Mouse (Mus musculus) CH12.LX (cell line): ENCODE data around the gene Drg1.

ENCODE experiments used
- CTCF ChIP-seq, 2 experiments: IDR thresholded peaks in 1 of 2; conservative IDR thresholded peaks in 1 of 2; 2 replicates each; pipeline ENCODE4 v1.5.1; 2011 to 2012; ENCODE audit warnings: low read depth in 2 of 2, low read length in 2 of 2, improper control_type of control experiment in 1 of 2, inconsistent platforms in 1 of 2, mild to moderate bottlenecking in 1 of 2, moderate library complexity in 1 of 2
- E2F4 ChIP-seq: IDR thresholded peaks from 2 replicates; pipeline ENCODE4 v1.6.1; 2011; ENCODE audit warnings: low read depth, low read length, improper control_type of control experiment; ENCODE audit not compliant: insufficient replicate concordance
- EP300 ChIP-seq: IDR thresholded peaks from 2 replicates; pipeline ENCODE4 v1.6.1; 2011; ENCODE audit warnings: low read length, improper control_type of control experiment
- KAT2A ChIP-seq: IDR thresholded peaks from 2 replicates; pipeline ENCODE4 v1.6.1; 2012; ENCODE audit warnings: low read length, improper control_type of control experiment, inconsistent platforms; ENCODE audit not compliant: insufficient replicate concordance
- MAX ChIP-seq: IDR thresholded peaks from 2 replicates; pipeline ENCODE4 v1.6.1; 2011; ENCODE audit warnings: low read length, improper control_type of control experiment
- MEF2A ChIP-seq: IDR thresholded peaks from 2 replicates; pipeline ENCODE4 v1.6.1; 2014; ENCODE audit warnings: low read depth, mild to moderate bottlenecking, inconsistent platforms, low read length, improper control_type of control experiment, borderline replicate concordance
- POLR2A ChIP-seq: IDR thresholded peaks from 2 replicates; pipeline ENCODE4 v1.6.1; 2011; ENCODE audit warnings: low read depth, mild to moderate bottlenecking, improper control_type of control experiment, low read length
- POLR2AphosphoS2 ChIP-seq: IDR thresholded peaks from 2 replicates; pipeline ENCODE4 v1.6.1; 2011; ENCODE audit warnings: low read depth, low read length, improper control_type of control experiment
- RAD21 ChIP-seq: IDR thresholded peaks from 2 replicates; pipeline ENCODE4 v1.6.1; 2011; ENCODE audit warnings: low read depth, mild to moderate bottlenecking, low read length, improper control_type of control experiment, moderate library complexity
- SMC3 ChIP-seq: IDR thresholded peaks from 2 replicates; pipeline ENCODE4 v1.6.1; 2011; ENCODE audit warnings: low read depth, low read length, improper control_type of control experiment
- TCF12 ChIP-seq: IDR thresholded peaks from 2 replicates; pipeline ENCODE4 v1.6.1; 2014; ENCODE audit warnings: low read depth, mild to moderate bottlenecking, inconsistent platforms, low read length, improper control_type of control experiment
- UBTF ChIP-seq: IDR thresholded peaks from 2 replicates; pipeline ENCODE4 v1.6.1; 2012; ENCODE audit warnings: low read depth, mild to moderate bottlenecking, inconsistent platforms, low read length, improper control_type of control experiment, moderate library complexity

DNA sequence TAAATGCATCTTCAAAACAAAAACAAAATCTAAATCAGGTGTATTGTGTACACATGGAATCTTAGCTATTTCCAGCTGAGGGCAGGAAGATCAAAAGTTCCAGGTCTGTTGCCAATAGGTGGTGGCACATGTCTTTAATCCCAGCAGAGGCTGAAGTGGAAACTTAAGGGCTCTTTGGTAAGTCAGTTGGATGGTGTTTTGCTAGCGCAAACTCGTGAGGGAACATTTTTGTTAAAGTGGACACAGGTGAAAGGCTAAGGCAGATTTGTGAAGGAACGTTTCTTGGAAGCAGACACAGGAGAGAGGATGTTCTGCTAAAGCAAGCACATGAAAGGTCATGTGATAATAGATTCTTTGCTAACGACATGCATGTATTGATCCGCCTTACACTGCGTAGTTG lies 17.4 kb upstream of the Drg1 start:
- no peak for TF ChIP-seq KAT2A
- TF ChIP-seq CTCF (conservative IDR thresholded peaks at IDR 0.05 in 1 of 2, IDR thresholded peaks at IDR 0.05 in 1 of 2; ENCODE audit: low read depth in 2 of 2, low read length in 2 of 2): no peak
- no peak for TF ChIP-seq POLR2A
- TF ChIP-seq UBTF: no peak
- no peak for TF ChIP-seq TCF12
- TF ChIP-seq SMC3: no peak
- no peak for TF ChIP-seq EP300
- no peak for TF ChIP-seq RAD21
- TF ChIP-seq MEF2A: no peak
- TF ChIP-seq E2F4: no peak
- no peak for TF ChIP-seq MAX
- TF ChIP-seq POLR2AphosphoS2: no peak
